Mouse (Mus musculus) neural tube, embryonic 10.5 days (tissue): Measurements from ENCODE around the gene Cldn3.

Experiments
- DNase-seq: peaks from one replicate; pipeline ENCODE4 v3.0.0-alpha.2; 2017; ENCODE audit warnings: low spot score; ENCODE audit errors: extremely low spot score

The Cldn3 gene

GRCm38 (mm10) chr5:135032581-135032980 is 46.6 kb downstream of the Cldn3 start:
- no peak for DNase-seq

GRCm38 (mm10) chr5:135034593-135034992 is 48.6 kb downstream of the Cldn3 start:
- no peak for DNase-seq

- no peak for DNase-seq
Observed at GRCm38 (mm10) chr5:135035608-135036359, 49.8 kb downstream of the Cldn3 start.
